Mouse (Mus musculus) lung, postnatal 4 days (tissue): ENCODE measurements around the gene Fign.
A peak's percentile ranks its signal among the peaks of the same experiment; 100 is the strongest.

Experiments
- DNase-seq, 2 experiments: peaks; one replicate each; pipeline ENCODE4 v3.0.0; 2021

Fign gene

GRCm38 (mm10) chr2:64097937-64098617, at the start of gene Fign:
TSS of gene Fign (minus strand) at chr2:64098038.
- DNase-seq, result peak; percentile 82 to 90

DNA sequence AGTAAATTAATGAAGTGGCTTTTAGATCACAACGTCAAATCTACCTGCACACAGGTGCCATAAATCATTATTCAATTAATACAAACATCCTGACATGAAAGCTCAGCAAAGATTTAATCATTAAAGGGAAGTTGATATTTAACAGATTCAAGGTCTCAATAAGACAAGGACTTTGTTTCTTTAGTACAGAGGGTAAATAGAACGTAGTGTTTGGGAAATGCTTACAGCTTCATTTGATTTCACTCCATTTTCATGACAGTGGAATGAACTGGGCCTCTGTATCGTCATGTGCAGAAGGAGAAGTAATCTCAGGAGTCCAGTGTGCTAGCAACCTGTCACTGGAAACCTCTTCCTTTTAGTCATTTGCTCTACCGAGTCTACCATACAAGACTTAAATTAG, 35.8 kb upstream of the Fign start:
- DNase-seq, result no peak

- DNase-seq, result no peak
These were observed 22.7 kb upstream of the Fign start for GRCm38 (mm10) chr2:64120495-64120894.

- DNase-seq, result no peak
These were observed 18.8 kb upstream of the Fign start for GRCm38 (mm10) chr2:64116613-64117012.

DNA sequence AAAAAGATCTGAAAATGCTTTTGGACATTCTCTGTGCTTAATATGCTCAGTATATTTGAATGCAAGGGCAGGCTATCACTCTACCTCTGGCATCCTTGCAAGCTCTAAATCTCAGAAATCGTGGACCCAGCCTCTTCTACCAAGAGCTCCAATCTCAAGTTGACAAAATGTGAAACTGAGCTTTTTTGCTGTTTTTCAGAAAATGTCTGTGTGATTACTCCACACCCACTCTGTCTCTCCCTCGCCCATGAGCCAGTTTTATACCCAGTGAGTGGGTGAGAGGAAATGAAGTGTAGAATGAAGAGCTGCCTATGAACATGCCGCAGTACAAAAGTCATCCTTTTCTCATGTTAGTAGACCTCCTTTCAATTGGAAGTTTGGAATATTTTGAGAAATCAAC, 13.3 kb upstream of the Fign start:
- DNase-seq, result no peak

- DNase-seq, result no peak
These were observed 12.0 kb upstream of the Fign start for GRCm38 (mm10) chr2:64109860-64110259.

DNA sequence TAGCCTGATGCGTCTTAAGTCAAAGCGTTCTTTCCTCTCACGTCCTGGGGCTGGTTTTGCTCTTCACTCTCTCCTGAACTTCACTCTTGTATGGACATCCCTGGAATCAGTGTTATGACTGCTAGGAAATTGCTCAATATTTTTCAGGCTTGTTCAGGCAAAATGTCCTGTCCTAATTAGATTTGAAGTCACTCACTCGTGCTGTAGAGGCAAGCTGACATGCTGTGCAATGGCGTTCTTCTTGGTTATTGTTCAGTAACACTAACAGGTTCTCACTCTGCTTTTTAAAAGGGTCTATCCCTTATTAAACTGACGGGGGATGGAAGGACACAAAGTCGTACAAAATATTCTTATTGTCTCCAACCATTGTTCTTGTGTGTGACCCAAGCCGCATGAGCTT, 10.2 kb upstream of the Fign start:
- DNase-seq, result no peak

DNA sequence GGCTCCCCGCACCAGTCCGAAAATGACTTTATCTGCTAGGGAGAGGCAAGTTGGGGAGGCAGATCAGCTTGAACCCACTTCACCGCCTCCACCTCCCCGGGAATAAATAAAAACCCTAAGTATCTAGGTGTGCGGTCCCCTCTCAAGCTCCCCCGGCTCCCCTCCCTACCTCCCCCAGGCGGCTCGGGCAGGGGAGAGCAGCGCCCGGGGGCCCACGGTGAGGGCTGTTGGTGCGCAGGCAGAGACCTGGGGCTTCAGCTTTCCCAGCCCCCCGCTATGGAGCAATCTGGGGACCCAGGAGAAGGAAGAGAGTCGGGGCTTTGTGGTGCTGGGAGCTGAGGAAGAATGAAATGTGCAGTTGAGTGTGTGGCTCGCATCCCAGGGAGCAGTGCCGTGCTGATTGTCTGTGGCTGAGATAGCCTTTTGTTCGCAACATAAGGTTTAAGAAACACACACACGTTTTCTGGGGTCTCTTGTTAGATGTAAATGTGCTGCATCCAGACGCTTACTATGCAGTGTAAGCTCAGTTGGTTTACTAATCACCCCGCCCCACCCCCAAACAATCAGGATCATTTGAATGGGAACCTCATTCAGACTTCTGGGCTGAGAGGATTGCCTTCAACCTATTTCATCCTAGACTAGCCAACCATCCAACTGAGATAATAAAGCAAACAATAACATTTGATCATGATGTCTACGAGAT, 931 bp upstream of the Fign start:
- DNase-seq, result peak; percentile 58 to 65

- no peak for DNase-seq
These were observed 972 bp downstream of the Fign start for GRCm38 (mm10) chr2:64096721-64097411.

DNA sequence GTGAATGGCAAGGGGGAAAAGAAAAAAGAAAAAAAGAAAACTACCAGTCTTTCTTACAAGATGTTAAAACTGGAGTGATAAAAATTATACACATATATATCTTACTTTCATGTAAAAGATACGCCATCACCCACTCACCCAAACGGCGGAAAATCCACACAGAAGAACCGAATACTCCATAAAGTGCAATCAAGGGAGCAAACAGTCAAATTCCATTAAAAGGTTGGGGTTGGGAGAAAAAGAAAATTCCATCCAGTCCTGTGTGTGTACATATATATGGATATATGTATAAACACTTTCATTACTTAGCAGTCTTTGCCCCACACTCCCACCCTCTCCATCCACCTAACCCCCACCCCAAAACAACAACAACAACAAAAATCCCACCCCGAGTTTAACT, 1.7 kb downstream of the Fign start:
- DNase-seq, result no peak

- DNase-seq, result no peak
These were observed 2.3 kb downstream of the Fign start for GRCm38 (mm10) chr2:64095561-64095960.

DNA sequence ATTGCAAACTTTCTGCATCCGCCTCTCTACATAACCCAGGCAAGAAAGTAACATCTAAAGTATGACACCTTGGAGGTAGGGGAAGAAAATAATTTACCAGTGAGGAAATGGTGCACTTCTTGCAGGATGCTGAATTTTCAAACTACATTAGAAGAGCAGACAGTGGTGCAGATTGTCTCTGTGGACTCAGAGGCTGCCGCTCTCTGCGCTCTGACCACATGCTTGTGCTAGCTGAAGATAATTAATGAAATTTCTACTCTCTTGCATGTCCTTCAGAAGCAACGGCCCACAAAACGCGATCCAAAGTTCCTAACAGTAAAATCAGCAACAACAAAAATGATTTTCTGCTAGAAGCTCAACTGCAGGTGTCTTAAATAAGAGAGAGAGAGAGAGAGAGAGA, 4.8 kb downstream of the Fign start:
- no peak for DNase-seq

GRCm38 (mm10) chr2:64083853-64084427, 13.9 kb downstream of the Fign start:
- no peak for DNase-seq

DNA sequence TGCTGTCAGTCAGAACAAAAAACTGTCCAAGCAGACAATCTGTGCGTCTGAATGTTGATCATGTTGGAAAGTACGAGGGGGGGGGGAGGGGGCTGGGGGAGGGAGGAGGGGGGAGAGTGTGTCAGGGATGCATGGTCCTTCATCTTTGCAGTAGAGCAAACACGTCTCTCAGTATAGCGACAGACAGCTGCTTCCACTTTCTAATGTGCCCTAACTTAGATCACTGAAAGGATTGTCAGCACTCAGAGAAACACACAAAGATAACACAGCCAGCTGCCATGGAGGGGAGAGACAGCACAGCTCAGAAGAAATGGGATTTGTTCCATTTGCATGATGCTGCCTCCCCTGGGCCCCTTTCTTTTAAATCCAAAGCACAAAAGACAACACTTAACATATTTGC, 18.1 kb downstream of the Fign start:
- DNase-seq, result no peak

- no peak for DNase-seq
These were observed 19.3 kb downstream of the Fign start for GRCm38 (mm10) chr2:64078551-64078950.

GRCm38 (mm10) chr2:64077846-64078245, 20.0 kb downstream of the Fign start:
- no peak for DNase-seq

GRCm38 (mm10) chr2:64075873-64076272, 22.0 kb downstream of the Fign start:
- DNase-seq, result peak in 1 of 2 experiments; percentile 28

DNA sequence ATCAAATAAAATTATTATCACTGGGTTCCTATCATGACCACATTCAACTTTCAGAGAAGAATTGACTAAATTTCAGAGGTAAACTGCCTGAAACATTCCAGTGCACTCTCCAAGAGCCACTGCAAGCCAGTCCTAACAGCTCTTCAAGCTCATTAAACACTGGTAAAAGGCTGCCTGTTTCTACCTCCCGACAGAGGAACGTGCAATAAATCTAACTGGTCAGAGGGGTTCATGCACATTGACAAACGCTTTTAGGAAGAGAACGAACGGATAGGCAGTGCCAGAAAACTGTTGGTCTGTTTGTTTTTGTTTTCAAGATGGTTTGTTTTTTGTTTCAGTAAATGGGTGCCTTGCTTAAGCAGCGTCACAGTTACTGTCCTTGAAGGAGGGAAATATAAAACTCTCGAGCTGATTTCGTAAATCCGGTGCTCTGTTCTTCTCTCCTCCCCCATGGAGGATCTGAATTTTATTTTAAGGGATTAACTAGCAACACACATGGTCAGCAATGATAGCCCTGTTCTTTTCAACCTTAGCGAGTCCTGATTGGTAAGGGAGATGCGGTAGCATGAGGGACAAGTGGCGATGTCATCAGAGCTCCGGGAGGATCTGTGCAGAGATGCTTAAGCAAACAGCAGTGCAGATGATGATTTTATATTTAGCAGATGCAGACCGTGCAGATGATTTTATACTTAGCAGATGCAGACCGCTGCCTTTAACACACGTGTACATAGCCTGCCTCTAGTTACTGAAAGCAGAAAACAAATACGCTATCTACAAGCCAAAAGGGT, 23.0 kb downstream of the Fign start:
- no peak for DNase-seq

GRCm38 (mm10) chr2:64072158-64072557, 25.7 kb downstream of the Fign start:
- no peak for DNase-seq

DNA sequence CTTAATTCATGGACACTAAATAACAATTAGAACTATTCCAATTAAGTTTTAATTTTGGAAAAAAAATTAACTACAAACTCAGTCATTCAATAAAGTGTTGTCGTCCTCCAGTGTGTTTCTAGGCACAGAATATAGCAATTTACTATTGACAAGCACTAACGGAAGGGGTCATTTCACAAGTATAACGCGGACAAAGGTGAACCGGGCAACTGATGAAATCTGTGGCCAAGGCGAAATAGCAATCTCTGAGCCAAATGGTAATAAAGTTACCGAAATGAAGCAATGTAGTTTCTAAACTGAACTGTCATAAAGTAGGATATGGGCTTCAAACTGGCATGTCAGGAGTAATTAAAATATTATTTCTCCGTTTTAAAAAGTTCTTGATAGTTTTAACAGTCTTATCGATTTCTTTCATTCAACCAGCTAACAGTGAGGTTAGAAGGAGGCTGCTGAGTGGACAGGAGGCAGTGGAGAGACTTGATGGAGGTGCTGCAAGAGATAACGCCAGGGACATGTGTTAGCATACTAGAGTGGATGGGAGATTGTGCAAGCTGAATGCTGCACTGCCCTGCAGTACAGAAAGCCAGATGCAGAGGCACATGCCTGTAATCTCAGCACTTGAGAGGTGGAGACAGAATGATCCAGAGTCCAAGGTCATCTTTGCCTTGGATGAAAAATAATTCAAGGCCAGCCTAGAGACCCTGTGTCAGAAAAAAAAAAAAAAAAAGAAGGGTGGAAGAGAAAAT, 27.7 kb downstream of the Fign start:
- DNase-seq, result no peak

GRCm38 (mm10) chr2:64065511-64065910, 32.3 kb downstream of the Fign start:
- no peak for DNase-seq

DNA sequence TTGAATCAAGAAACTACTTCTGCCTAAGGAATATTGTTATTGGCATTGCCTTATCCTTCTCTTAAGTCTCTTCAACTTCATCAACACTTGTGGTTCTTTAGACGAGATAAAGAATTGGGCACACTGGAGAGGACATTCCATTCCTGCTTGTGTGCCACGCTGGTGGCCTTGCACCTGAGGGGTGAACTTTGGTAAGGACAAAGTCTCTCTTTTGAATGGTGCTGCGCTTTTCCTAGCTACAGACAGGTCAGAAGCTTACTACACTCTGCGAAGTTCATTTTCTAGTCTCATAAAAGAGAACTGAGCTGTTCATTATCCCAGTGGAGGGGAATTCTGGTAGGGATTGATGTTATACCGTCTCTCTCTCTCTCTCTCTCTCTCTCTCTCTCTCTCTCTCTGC, 38.4 kb downstream of the Fign start:
- DNase-seq, result no peak
